Mouse (Mus musculus): ENCODE measurements around the gene Camk1. TPM values are rescaled to one million over a fixed set of nuclear protein-coding genes. Genes with fewer than 3 reads are reported as not detected.

Camk1 gene
- polyA plus RNA-seq, 1 experiment from 2014 or later = 48.9 TPM

GRCm38 (mm10) chr6:113289346-113289745 lies 54.4 kb downstream of the Camk1 start:
- H3K4me3 ChIP-seq = no peak overlapping the region
- H3K36me3 ChIP-seq (replicated peaks) = no peaks in the 10 kb centered on the region
- H3K27ac ChIP-seq (replicated peaks) = no peak overlapping the region
- H3K9me3 ChIP-seq = no peaks in the 10 kb centered on the region
- 90% methylated on average over 15 of the region's 15 CpGs for WGBS
- no peaks in the 10 kb centered on the region for H3K4me1 ChIP-seq
- peaks cover 19% of the 10 kb centered on the region for H3K27me3 ChIP-seq (replicated peaks; ENCODE audit: low read depth, poor library complexity, severe bottlenecking)
- DNase-seq (ENCODE audit: low spot score) = no peak

GRCm38 (mm10) chr6:113287236-113287635 lies 56.5 kb downstream of the Camk1 start:
- WGBS = 68% methylated on average over 4 of the region's 4 CpGs
- H3K27ac ChIP-seq (replicated peaks) = no peak overlapping the region
- no peak overlapping the region for H3K4me3 ChIP-seq
- H3K36me3 ChIP-seq (replicated peaks) = no peaks in the 10 kb centered on the region
- H3K4me1 ChIP-seq = peaks cover 14% of the 10 kb centered on the region
- H3K9me3 ChIP-seq = no peaks in the 10 kb centered on the region
- no peak for DNase-seq (ENCODE audit: low spot score)
- peaks cover 41% of the 10 kb centered on the region for H3K27me3 ChIP-seq (replicated peaks; ENCODE audit: low read depth, poor library complexity, severe bottlenecking)

- Histone ChIP-seq H3K36me3 (replicated peaks) (no peaks in the 10 kb centered on the region), H3K27ac (replicated peaks) (no peak overlapping the region), H3K4me3 (no peak overlapping the region), H3K27me3 (replicated peaks; ENCODE audit: low read depth, poor library complexity, severe bottlenecking) (peaks cover 50% of the 10 kb centered on the region), H3K4me1 (peaks cover 18% of the 10 kb centered on the region), H3K9me3 (no peaks in the 10 kb centered on the region)
- DNase-seq (ENCODE audit: low spot score) = no peak
- 85% methylated on average over 1 of the region's 1 CpGs for WGBS
Observed at GRCm38 (mm10) chr6:113286316-113286715, 57.5 kb downstream of the Camk1 start.

GRCm38 (mm10) chr6:113284931-113285330 lies 58.9 kb downstream of the Camk1 start:
- Histone ChIP-seq H3K36me3 (replicated peaks) (peaks cover 5% of the 10 kb centered on the region), H3K9me3 (no peaks in the 10 kb centered on the region), H3K27ac (replicated peaks) (no peak overlapping the region), H3K27me3 (replicated peaks; ENCODE audit: low read depth, poor library complexity, severe bottlenecking) (peaks cover 57% of the 10 kb centered on the region), H3K4me3 (no peak overlapping the region), H3K4me1 (peaks cover 18% of the 10 kb centered on the region)
- 81% methylated on average over 3 of the region's 3 CpGs for WGBS
- DNase-seq (ENCODE audit: low spot score) = no peak

Other genes starting within 250 kb of the Camk1 start
- gene Lhfpl4, start 148.6 kb downstream of the Camk1 start, polyA plus RNA-seq (2016; fragmentation: Nextera tagmentation; extraction: Ambion mirVana) = 4.7 and 5.0 TPM in 2 replicates
- gene Mtmr14, start 106.1 kb downstream of the Camk1 start, polyA plus RNA-seq (2016; fragmentation: Nextera tagmentation; extraction: Ambion mirVana) = 44.0 and 46.9 TPM in 2 replicates
- gene Cpne9, start 61.7 kb downstream of the Camk1 start, polyA plus RNA-seq (2016; fragmentation: Nextera tagmentation; extraction: Ambion mirVana) = 0.04 and 0.11 TPM in 2 replicates
- gene Brpf1, start 36.8 kb downstream of the Camk1 start, polyA plus RNA-seq (2016; fragmentation: Nextera tagmentation; extraction: Ambion mirVana) = 24.8 and 26.0 TPM in 2 replicates
- gene Ogg1, start 17.0 kb downstream of the Camk1 start, polyA plus RNA-seq (2016; fragmentation: Nextera tagmentation; extraction: Ambion mirVana) = 17.8 and 20.0 TPM in 2 replicates
- gene Tada3, start 33.9 kb upstream of the Camk1 start, polyA plus RNA-seq (2016; fragmentation: Nextera tagmentation; extraction: Ambion mirVana) = 48.1 and 48.4 TPM in 2 replicates
- gene Arpc4, start 34.1 kb upstream of the Camk1 start, polyA plus RNA-seq (2016; fragmentation: Nextera tagmentation; extraction: Ambion mirVana) = 377 and 387 TPM in 2 replicates
- gene Ttll3, start 45.3 kb upstream of the Camk1 start, polyA plus RNA-seq (2016; fragmentation: Nextera tagmentation; extraction: Ambion mirVana) = 2.8 and 3.7 TPM in 2 replicates
- 34.6 and 34.8 TPM in 2 replicates for gene Rpusd3, start 75.4 kb upstream of the Camk1 start, polyA plus RNA-seq (2016; fragmentation: Nextera tagmentation; extraction: Ambion mirVana)
- not detected in 2 replicates for gene Cidec, start 91.8 kb upstream of the Camk1 start, polyA plus RNA-seq (2016; fragmentation: Nextera tagmentation; extraction: Ambion mirVana)
- 87.2 and 88.8 TPM in 2 replicates for gene Jagn1, start 98.6 kb upstream of the Camk1 start, polyA plus RNA-seq (2016; fragmentation: Nextera tagmentation; extraction: Ambion mirVana)
- gene Il17re, start 114.5 kb upstream of the Camk1 start, polyA plus RNA-seq (2016; fragmentation: Nextera tagmentation; extraction: Ambion mirVana) = 3.7 and 4.0 TPM in 2 replicates
- gene Il17rc, start 127.4 kb upstream of the Camk1 start, polyA plus RNA-seq (2016; fragmentation: Nextera tagmentation; extraction: Ambion mirVana) = 2.4 and 2.5 TPM in 2 replicates
- 23.5 and 27.2 TPM in 2 replicates for gene Creld1, start 139.3 kb upstream of the Camk1 start, polyA plus RNA-seq (2016; fragmentation: Nextera tagmentation; extraction: Ambion mirVana)
- gene Prrt3, start 157.9 kb upstream of the Camk1 start, polyA plus RNA-seq (2016; fragmentation: Nextera tagmentation; extraction: Ambion mirVana) = 2.1 and 2.2 TPM in 2 replicates
- 67.0 and 74.3 TPM in 2 replicates for gene Emc3, start 187.7 kb upstream of the Camk1 start, polyA plus RNA-seq (2016; fragmentation: Nextera tagmentation; extraction: Ambion mirVana)
- gene Fancd2, start 187.7 kb upstream of the Camk1 start, polyA plus RNA-seq (2016; fragmentation: Nextera tagmentation; extraction: Ambion mirVana) = 19.7 and 21.4 TPM in 2 replicates